Mouse (Mus musculus) ES-Bruce4 (cell line): ENCODE measurements around the gene Lrrc8a. TPM values are rescaled to one million over a fixed set of nuclear protein-coding genes. Genes with fewer than 3 reads are reported as not detected.

Experiments
- H3K27ac ChIP-seq: 2 replicates; pipeline ENCODE4 v1.5.1; 2012; ENCODE audit warnings: low read length, inconsistent platforms; ENCODE audit not compliant: insufficient read depth
- H3K27me3 ChIP-seq: 2 replicates; pipeline ENCODE4 v1.6.1; 2012; ENCODE audit warnings: mild to moderate bottlenecking, low read length, inconsistent platforms; ENCODE audit not compliant: control insufficient read depth, poor library complexity, insufficient read depth, severe bottlenecking
- H3K36me3 ChIP-seq: 2 replicates; pipeline ENCODE4 v1.6.1; 2012; ENCODE audit warnings: inconsistent platforms, mild to moderate bottlenecking, low read length, moderate library complexity; ENCODE audit not compliant: control insufficient read depth, poor library complexity, insufficient read depth, severe bottlenecking
- H3K4me1 ChIP-seq: one replicate; pipeline ENCODE4 v1.8.1; 2011; ENCODE audit warnings: low read length; ENCODE audit not compliant: control insufficient read depth, insufficient read depth
- H3K4me3 ChIP-seq: 2 replicates; pipeline ENCODE4 v1.5.1; 2011; ENCODE audit warnings: low read depth, mild to moderate bottlenecking, low read length
- H3K9ac ChIP-seq: 2 replicates; pipeline ENCODE4 v1.6.1; 2012; ENCODE audit warnings: low read depth, mild to moderate bottlenecking, inconsistent platforms; ENCODE audit not compliant: poor library complexity, severe bottlenecking
- H3K9me3 ChIP-seq: replicated peaks from 2 replicates; pipeline ENCODE4 v1.6.1; 2012; ENCODE audit warnings: mild to moderate bottlenecking, low read length, inconsistent platforms; ENCODE audit not compliant: control insufficient read depth, poor library complexity, insufficient read depth, severe bottlenecking
- CTCF ChIP-seq: IDR thresholded peaks from one replicate; pipeline ENCODE4 v1.8.1; 2011; ENCODE audit warnings: low read depth, low read length
- EP300 ChIP-seq: IDR thresholded peaks from 2 replicates; pipeline ENCODE4 v1.6.1; 2011; ENCODE audit warnings: low read depth, low read length; ENCODE audit not compliant: insufficient read depth
- POLR2A ChIP-seq: IDR thresholded peaks from one replicate; pipeline ENCODE4 v1.8.1; 2011; ENCODE audit warnings: low read length; ENCODE audit not compliant: insufficient read depth
- polyA plus RNA-seq: library from polyadenylated mRNA; stranded (reverse); fragments of >200 nt; gene quantifications from 2 replicates; pipeline ENCODE4 v1.2.4, GENCODE M21; 2011; ENCODE audit warnings: low read depth; ENCODE audit not compliant: missing spikeins, insufficient read depth, insufficient read length

The Lrrc8a gene
- polyA plus RNA-seq, 1 experiment = 19.2 TPM

DNA sequence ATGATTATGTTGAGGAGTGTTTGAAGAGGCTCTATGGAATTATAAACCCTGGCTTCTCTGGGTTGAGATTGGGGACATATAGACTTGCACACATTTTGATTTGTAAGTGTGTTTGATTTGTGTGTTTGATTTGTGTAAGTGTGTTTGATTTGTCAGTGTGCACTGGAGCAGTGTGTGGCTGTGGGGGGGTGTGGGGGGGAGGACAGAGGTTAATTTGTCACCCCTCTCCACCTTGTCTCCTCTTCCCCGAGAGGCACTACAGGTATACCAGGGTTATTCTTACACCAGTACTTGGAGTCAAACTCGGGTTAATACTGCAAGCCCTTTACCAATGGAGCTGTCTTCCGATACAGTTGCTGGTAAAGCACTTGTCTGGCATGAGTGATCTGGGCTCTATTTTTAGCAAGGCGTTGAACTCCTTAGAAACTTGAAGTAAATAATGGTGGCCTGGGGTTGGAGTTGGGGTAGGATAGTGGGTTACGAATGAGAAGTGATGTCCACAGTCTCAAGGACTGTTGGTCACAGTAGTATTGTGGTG is 37.1 kb upstream of the Lrrc8a start:
- no peak overlapping the region for H3K9ac ChIP-seq
- no peaks in the 10 kb centered on the region for H3K9me3 ChIP-seq
- H3K27me3 ChIP-seq = no peaks in the 10 kb centered on the region
- TF ChIP-seq POLR2A (no peak), EP300 (no peak), CTCF (no peak)
- H3K36me3 ChIP-seq = no peaks in the 10 kb centered on the region
- no peak overlapping the region for H3K4me3 ChIP-seq
- no peak overlapping the region for H3K27ac ChIP-seq
- peaks cover 2% of the 10 kb centered on the region for H3K4me1 ChIP-seq

DNA sequence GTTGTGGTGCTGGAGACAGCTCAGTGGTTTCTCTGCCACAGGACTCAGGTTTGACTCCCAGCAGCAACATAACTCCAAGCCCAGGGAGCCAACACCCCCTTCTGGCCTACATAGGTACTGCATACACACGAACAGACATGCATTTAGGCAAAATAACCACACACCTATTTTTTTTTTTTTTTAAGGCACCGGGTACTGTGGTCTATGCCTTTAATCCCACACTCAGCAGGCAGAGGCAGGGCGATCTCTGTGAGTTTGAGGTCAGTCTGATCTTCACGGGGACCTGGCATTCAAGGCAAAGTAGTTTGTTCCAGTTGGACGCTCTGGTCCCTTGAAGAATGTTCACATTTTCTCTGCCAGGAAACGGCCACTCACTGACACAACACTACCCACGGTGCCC is 34.1 kb upstream of the Lrrc8a start:
- no peaks in the 10 kb centered on the region for H3K36me3 ChIP-seq
- no peaks in the 10 kb centered on the region for H3K9me3 ChIP-seq
- no peak overlapping the region for H3K9ac ChIP-seq
- TF ChIP-seq CTCF = peak; percentile 70
- TF ChIP-seq POLR2A = no peak
- peaks cover 2% of the 10 kb centered on the region for H3K4me1 ChIP-seq
- H3K27me3 ChIP-seq = no peaks in the 10 kb centered on the region
- H3K27ac ChIP-seq = no peak overlapping the region
- no peak overlapping the region for H3K4me3 ChIP-seq

DNA sequence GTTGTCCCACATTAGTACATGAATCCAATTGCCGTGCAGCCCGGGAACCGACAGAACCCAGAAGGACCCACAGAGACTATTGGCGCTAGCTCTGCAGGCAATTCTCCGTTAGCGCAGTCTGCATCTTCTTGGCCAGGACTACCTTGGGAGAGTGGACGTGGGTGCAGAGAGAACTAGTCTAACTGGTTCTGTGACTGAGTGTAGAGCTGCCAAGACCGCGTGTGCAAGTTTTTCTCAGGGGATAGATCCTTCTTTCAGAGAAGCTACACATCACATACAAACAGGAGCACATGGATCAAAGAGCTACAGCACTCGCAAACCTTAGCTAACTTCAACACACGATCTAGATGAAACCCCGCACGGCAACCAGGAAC is 32.3 kb upstream of the Lrrc8a start:
- Histone ChIP-seq H3K27ac (no peak overlapping the region), H3K9ac (peak overlapping the region; percentile 32)

DNA sequence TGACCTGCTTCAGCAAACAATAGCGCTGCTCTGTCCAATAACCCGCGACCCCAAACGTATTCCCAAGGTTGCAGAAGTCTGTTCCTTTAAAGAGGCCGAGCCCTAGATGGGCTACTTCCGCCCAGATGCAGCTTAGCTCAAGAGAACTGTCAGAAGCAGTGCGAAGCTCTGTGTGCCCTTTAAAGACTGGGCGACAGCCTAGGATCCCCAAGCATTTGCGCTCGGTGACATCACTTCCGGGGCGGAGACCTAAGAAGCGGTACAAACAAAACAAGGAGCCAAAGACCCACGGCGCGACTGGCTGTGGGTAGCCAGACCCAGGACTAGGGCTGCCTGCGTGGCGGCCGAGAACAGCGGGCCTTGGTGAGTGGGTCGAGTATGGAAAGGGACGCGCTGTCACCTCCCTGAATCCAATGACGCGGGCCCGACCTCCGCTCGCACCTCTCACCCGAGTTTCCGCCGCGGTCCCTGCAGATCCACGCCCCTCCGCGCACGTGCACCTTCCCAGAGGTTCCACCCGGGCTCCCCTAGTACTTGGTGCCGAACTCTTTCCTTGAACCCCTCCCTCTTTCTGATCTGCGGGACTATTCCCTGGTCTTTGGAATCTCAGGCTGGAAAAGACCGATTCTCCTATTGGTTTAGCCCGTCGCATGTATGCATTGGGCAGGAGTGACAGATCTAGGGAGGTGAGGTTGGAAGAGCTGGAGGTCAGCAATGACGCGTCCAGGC is 31.7 kb upstream of the Lrrc8a start, which contains the start of gene Kyat1:
Gene Kyat1 (minus strand): TSS at position 219 of the 729 bp plus-strand sequence.
- Histone ChIP-seq H3K4me3 (peak within 1 kb of the TSS; percentile 85), H3K27ac (no peak within 1 kb of the TSS), H3K9me3 (no peaks in the 10 kb centered on the region), H3K9ac (peak within 1 kb of the TSS; percentile 32), H3K36me3 (no peaks in the 10 kb centered on the region), H3K27me3 (no peaks in the 10 kb centered on the region), H3K4me1 (peaks cover 2% of the 10 kb centered on the region)
- TF ChIP-seq EP300 = no peak
- TF ChIP-seq POLR2A = peak; percentile 66
- no peak for TF ChIP-seq CTCF

More for the DNA sequence above, 32.3 kb upstream of the Lrrc8a start:
- Histone ChIP-seq H3K9me3 (no peaks in the 10 kb centered on the region), H3K4me3 (peak overlapping the region; percentile 85), H3K27me3 (no peaks in the 10 kb centered on the region), H3K4me1 (peaks cover 2% of the 10 kb centered on the region), H3K36me3 (no peaks in the 10 kb centered on the region)
- TF ChIP-seq EP300 = no peak
- TF ChIP-seq CTCF = no peak
- TF ChIP-seq POLR2A = no peak

DNA sequence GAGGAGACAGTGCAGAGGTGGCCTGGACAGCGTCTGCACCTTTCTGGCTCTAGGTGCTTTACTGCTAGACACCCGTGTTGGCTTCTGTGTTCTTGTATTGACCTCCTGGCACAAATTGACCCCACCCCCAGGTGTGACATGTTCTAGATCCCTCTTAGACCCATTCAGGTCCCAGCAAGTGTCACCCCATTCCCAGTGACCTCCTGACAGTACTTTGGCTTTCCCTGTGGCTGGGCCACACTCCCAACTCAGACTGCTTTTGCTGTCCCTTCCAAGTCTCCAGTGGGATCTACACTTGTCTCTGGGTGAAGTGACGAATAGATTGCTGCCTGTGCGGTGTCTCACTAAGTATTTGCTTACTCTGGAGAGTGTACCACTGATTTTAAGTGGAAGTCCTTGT is 30.1 kb upstream of the Lrrc8a start:
- no peaks in the 10 kb centered on the region for H3K27me3 ChIP-seq
- H3K9ac ChIP-seq = no peak overlapping the region
- H3K27ac ChIP-seq = no peak overlapping the region
- H3K4me1 ChIP-seq = peaks cover 2% of the 10 kb centered on the region
- TF ChIP-seq CTCF (no peak), POLR2A (no peak), EP300 (no peak)
- H3K4me3 ChIP-seq = no peak overlapping the region
- no peaks in the 10 kb centered on the region for H3K36me3 ChIP-seq
- H3K9me3 ChIP-seq = no peaks in the 10 kb centered on the region

DNA sequence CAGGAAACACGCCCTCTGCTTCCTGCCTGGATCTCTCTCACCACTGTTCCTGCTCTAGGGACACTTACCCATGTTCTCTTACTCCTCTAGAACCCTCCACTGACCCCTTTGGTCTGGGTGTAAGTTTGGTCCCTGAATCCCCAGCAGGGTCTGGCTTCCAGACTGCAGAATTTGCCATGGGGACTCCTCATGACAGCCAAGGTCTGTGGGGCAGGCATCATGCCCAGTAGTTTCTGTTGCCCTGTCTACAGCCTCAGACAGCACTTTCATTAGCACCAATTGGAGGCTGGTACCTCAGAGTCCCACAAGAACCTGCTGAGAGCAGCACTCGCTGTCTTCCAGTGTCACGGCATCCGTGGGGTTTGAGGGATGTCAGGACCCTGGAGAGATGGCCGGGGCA is 29.6 kb upstream of the Lrrc8a start:
- Histone ChIP-seq H3K9me3 (no peaks in the 10 kb centered on the region), H3K27me3 (no peaks in the 10 kb centered on the region), H3K4me3 (no peak overlapping the region), H3K36me3 (no peaks in the 10 kb centered on the region), H3K9ac (no peak overlapping the region), H3K27ac (no peak overlapping the region), H3K4me1 (peaks cover 2% of the 10 kb centered on the region)
- TF ChIP-seq EP300 (no peak), CTCF (no peak), POLR2A (no peak)
